Mouse (Mus musculus) liver (tissue): ENCODE measurements around the gene Wdr46.

Experiments used
- DNase-seq: peaks from one replicate; pipeline ENCODE4 v3.0.0-alpha.2; 2020; ENCODE audit warnings: mixed read lengths

Wdr46 gene

GRCm38 (mm10) chr17:33953310-33953709 is 12.8 kb downstream of the Wdr46 start:
- no peak for DNase-seq

- no peak for DNase-seq
Observed at GRCm38 (mm10) chr17:33953961-33954565, 13.6 kb downstream of the Wdr46 start.

- DNase-seq, result peak; percentile 46
Observed at GRCm38 (mm10) chr17:33954646-33955554, 14.4 kb downstream of the Wdr46 start.

GRCm38 (mm10) chr17:33955555-33956214 is 15.2 kb downstream of the Wdr46 start, which contains the start of the genes Vps52 and Rps18:
TSS of gene Vps52 (plus strand) at chr17:33955812.
TSS of gene Rps18 (minus strand) at chr17:33956001.
- DNase-seq, result peak; percentile 93

GRCm38 (mm10) chr17:33956336-33956735 is 15.9 kb downstream of the Wdr46 start:
- no peak for DNase-seq

- no peak for DNase-seq
Observed at GRCm38 (mm10) chr17:33957493-33957892, 17.0 kb downstream of the Wdr46 start.

- no peak for DNase-seq
Observed at GRCm38 (mm10) chr17:33958451-33958850, 18.0 kb downstream of the Wdr46 start.

- no peak for DNase-seq
Observed at GRCm38 (mm10) chr17:33959135-33959534, 18.7 kb downstream of the Wdr46 start.

- no peak for DNase-seq
Observed at GRCm38 (mm10) chr17:33959948-33960347, 19.5 kb downstream of the Wdr46 start.

GRCm38 (mm10) chr17:33962876-33963275 is 22.4 kb downstream of the Wdr46 start:
- DNase-seq, result no peak

- no peak for DNase-seq
Observed at GRCm38 (mm10) chr17:33965082-33965845, 24.8 kb downstream of the Wdr46 start.

GRCm38 (mm10) chr17:33965846-33966550 is 25.5 kb downstream of the Wdr46 start:
- DNase-seq, result no peak

GRCm38 (mm10) chr17:33968489-33968888 is 28.0 kb downstream of the Wdr46 start:
- DNase-seq, result peak; percentile 86

- DNase-seq, result no peak
Observed at GRCm38 (mm10) chr17:33968927-33969326, 28.5 kb downstream of the Wdr46 start.

- peak; percentile 36 for DNase-seq
Observed at GRCm38 (mm10) chr17:33969394-33969793, 28.9 kb downstream of the Wdr46 start.

- peak; percentile 45 for DNase-seq
Observed at GRCm38 (mm10) chr17:33972691-33973090, 32.2 kb downstream of the Wdr46 start.

GRCm38 (mm10) chr17:33973572-33973971 is 33.1 kb downstream of the Wdr46 start:
- peak; percentile 41 for DNase-seq

- DNase-seq, result no peak
Observed at GRCm38 (mm10) chr17:33977861-33978557, 37.5 kb downstream of the Wdr46 start.

- peak; percentile 84 for DNase-seq
Observed at GRCm38 (mm10) chr17:33978631-33979031, 38.2 kb downstream of the Wdr46 start.

GRCm38 (mm10) chr17:33979512-33980050 is 39.1 kb downstream of the Wdr46 start:
- DNase-seq, result no peak
